ENCODE assay signal across 10 mouse cellular contexts in genomic region chr5:32104119-32104990, GRCm38 (mm10). TPM values are rescaled to one million over a fixed set of nuclear protein-coding genes. Genes with fewer than 3 reads are reported as not detected.
A peak's percentile ranks its signal among the peaks of the same experiment; 100 is the strongest.
DNase-seq lines count a peak whose midpoint lies in the region; ATAC-seq and TF ChIP-seq lines count a peak whose summit lies in the region.
"Had no signal": no experiment of that assay in that cellular context is flagged by ENCODE, and none has a peak within 500 bp of the region (broad histone marks: within the 10 kb centered on the region; RNA-seq: fewer than 3 reads in every experiment).

No protein-coding gene starts in this region.

- H3K9me3 ChIP-seq in forebrain, postnatal 0 days (ENCODE audit: low read length): no peaks in the 10 kb centered on the region
- no peaks in the 10 kb centered on the region for H3K9me3 ChIP-seq in heart, embryonic 10.5 days
- H3K9me3 ChIP-seq: midbrain, embryonic 12.5 days had no signal

- no peaks in the 10 kb centered on the region for H3K36me3 ChIP-seq in forebrain, postnatal 0 days (ENCODE audit: insufficient read depth)
- no peaks in the 10 kb centered on the region for H3K36me3 ChIP-seq in heart, embryonic 10.5 days
- H3K36me3 ChIP-seq: midbrain, embryonic 12.5 days had no signal

- DNase-seq in spleen, adult 12 weeks (ENCODE audit: low spot score): peak; percentile 3
- DNase-seq in spleen, postnatal 4 days (ENCODE audit: low spot score in 2 of 2): no peak
- peak; percentile 77 for DNase-seq in cerebellum, adult 9-10 months
- DNase-seq in embryo, embryonic 10 days (ENCODE audit: low spot score): no peak
- DNase-seq in forebrain, postnatal 0 days: no peak
- DNase-seq in heart, embryonic 10.5 days (ENCODE audit: low spot score): no peak
- DNase-seq in adipocyte (ENCODE audit: low spot score): no peak
- DNase-seq: kidney, postnatal 25 days had no signal

- no peak overlapping the region for H3K27ac ChIP-seq in forebrain, postnatal 0 days (ENCODE audit: low read depth, low read length)
- H3K27ac ChIP-seq in heart, embryonic 10.5 days: no peak overlapping the region
- H3K27ac ChIP-seq: midbrain, embryonic 12.5 days had no signal

- H3K4me3 ChIP-seq in forebrain, postnatal 0 days (ENCODE audit: low read depth, low read length): no peak overlapping the region
- H3K4me3 ChIP-seq in heart, embryonic 10.5 days: no peak overlapping the region
- H3K4me3 ChIP-seq: midbrain, embryonic 12.5 days had no signal

- no peaks in the 10 kb centered on the region for H3K27me3 ChIP-seq in forebrain, postnatal 0 days (ENCODE audit: insufficient read depth, low read length)
- H3K27me3 ChIP-seq in heart, embryonic 10.5 days (ENCODE audit: insufficient read depth, poor library complexity, severe bottlenecking): peaks cover 5% of the 10 kb centered on the region; the same call in 1 of the 2 replicates
- H3K27me3 ChIP-seq: midbrain, embryonic 12.5 days had no signal

- H3K9ac ChIP-seq in forebrain, postnatal 0 days: no peak overlapping the region
- H3K9ac ChIP-seq: midbrain, embryonic 12.5 days had no signal

- no peaks in the 10 kb centered on the region for H3K4me1 ChIP-seq in forebrain, postnatal 0 days (ENCODE audit: insufficient read depth)
- peaks cover 11% of the 10 kb centered on the region for H3K4me1 ChIP-seq in heart, embryonic 10.5 days

- 83% methylated on average over 12 of the region's 12 CpGs for WGBS in forebrain, postnatal 0 days
- WGBS in heart, embryonic 10.5 days: 83% methylated on average over 12 of the region's 12 CpGs

- H3K4me2 ChIP-seq in forebrain, postnatal 0 days (ENCODE audit: low read depth): no peak overlapping the region
- H3K4me2 ChIP-seq: midbrain, embryonic 12.5 days had no signal

- peak; percentile 82 for ATAC-seq in monocyte, adult 5-6 weeks (replicated peaks; ENCODE audit: insufficient number of reproducible peaks, low FRiP score, low TSS enrichment, poor library complexity, severe bottlenecking)
- no peak for ATAC-seq in forebrain, postnatal 0 days

- TF ChIP-seq CTCF in forebrain, postnatal 0 days (IDR thresholded peaks at IDR 0.05; ENCODE audit: low read depth): no peak

RNA-seq across cellular contexts. Expression of gene Fosl2, which starts 31.2 kb away (rescaled TPM):
- total RNA-seq in monocyte, adult 5-6 weeks (2017): 75.5 to 116 TPM (median 87.6 TPM) in 3 replicates
- 20.8 and 21.9 TPM in 2 replicates for total RNA-seq in forebrain, postnatal 0 days (2014; rRNA removed)
- polyA plus RNA-seq in forebrain, postnatal 0 days (2015; fragmentation: Nextera tagmentation; extraction: Ambion mirVana): 3.0 and 4.0 TPM in 2 replicates
- 2.1 TPM in 2 replicates for polyA plus RNA-seq in heart, embryonic 10.5 days (2016; fragmentation: Nextera tagmentation; extraction: Ambion mirVana)

Comparison
In these comparisons a context has a peak if more than half of its experiments do, and no peak if none do; other contexts are left out.
1. DNase-seq: peak in spleen, adult 12 weeks (single experiment) and cerebellum, adult 9-10 months (single experiment); none in spleen, postnatal 4 days (0 of 2), embryo, embryonic 10 days (single experiment), forebrain, postnatal 0 days (single experiment), heart, embryonic 10.5 days (single experiment) and adipocyte (single experiment).